Mouse (Mus musculus): ENCODE results near the gene D11Wsu47e.
"Not testable (repeated sequence)": the region's sequence is repeated elsewhere in the genome, so short reads cannot be mapped to it uniquely, and the experiment has no call there.

Gene D11Wsu47e

GRCm38 (mm10) chr11:113683957-113684706, at the start of gene D11Wsu47e, which contains the start of gene Fam104a:
D11Wsu47e (plus strand) TSS chr11:113684412.
Fam104a (minus strand) TSS chr11:113684155.
- peak; percentile 96 for DNase-seq (ENCODE audit: low spot score in 2 of 2)

GRCm38 (mm10) chr11:113634699-113635121, 49.5 kb upstream of the D11Wsu47e start:
- no peak for DNase-seq (ENCODE audit: low spot score in 2 of 2)

- DNase-seq (ENCODE audit: low spot score in 2 of 2): no peak
These were observed 45.5 kb upstream of the D11Wsu47e start for GRCm38 (mm10) chr11:113638680-113639079.

GRCm38 (mm10) chr11:113645181-113645580, 39.0 kb upstream of the D11Wsu47e start:
- no peak for DNase-seq (ENCODE audit: low spot score in 2 of 2)

- peak; percentile 77 to 87 for DNase-seq (ENCODE audit: low spot score in 2 of 2)
These were observed 36.1 kb upstream of the D11Wsu47e start for GRCm38 (mm10) chr11:113648152-113648551.

GRCm38 (mm10) chr11:113648690-113649352, 35.4 kb upstream of the D11Wsu47e start, which contains the start of gene Cog1:
Cog1 (plus strand) TSS chr11:113649169.
- no peak for DNase-seq (ENCODE audit: low spot score in 2 of 2)

GRCm38 (mm10) chr11:113649353-113650210, 34.6 kb upstream of the D11Wsu47e start, which contains the start of gene Slc39a11:
Slc39a11 (minus strand) TSS chr11:113650079.
- DNase-seq (ENCODE audit: low spot score in 2 of 2): peak in 1 of 2 experiments; percentile 74

- DNase-seq (ENCODE audit: low spot score in 2 of 2): no peak
These were observed 32.9 kb upstream of the D11Wsu47e start for GRCm38 (mm10) chr11:113651206-113651906.

- no peak for DNase-seq (ENCODE audit: low spot score in 2 of 2)
These were observed 32.3 kb upstream of the D11Wsu47e start for GRCm38 (mm10) chr11:113651907-113652273.

GRCm38 (mm10) chr11:113652516-113652915, 31.7 kb upstream of the D11Wsu47e start:
- no peak for DNase-seq (ENCODE audit: low spot score in 2 of 2)

- no peak for DNase-seq (ENCODE audit: low spot score in 2 of 2)
These were observed 30.1 kb upstream of the D11Wsu47e start for GRCm38 (mm10) chr11:113654105-113654504.

- DNase-seq (ENCODE audit: low spot score in 2 of 2): peak in 1 of 2 experiments; percentile 68
These were observed 29.5 kb upstream of the D11Wsu47e start for GRCm38 (mm10) chr11:113654561-113655270.

- DNase-seq (ENCODE audit: low spot score in 2 of 2): no peak
These were observed 27.7 kb upstream of the D11Wsu47e start for GRCm38 (mm10) chr11:113656511-113656932.

- DNase-seq (ENCODE audit: low spot score in 2 of 2): no peak
These were observed 27.0 kb upstream of the D11Wsu47e start for GRCm38 (mm10) chr11:113657221-113657620.

- no peak for DNase-seq (ENCODE audit: low spot score in 2 of 2)
These were observed 25.9 kb upstream of the D11Wsu47e start for GRCm38 (mm10) chr11:113658319-113658718.

- DNase-seq (ENCODE audit: low spot score in 2 of 2): no peak
These were observed 25.4 kb upstream of the D11Wsu47e start for GRCm38 (mm10) chr11:113658763-113659162.

- not testable (repeated sequence) for DNase-seq (ENCODE audit: low spot score in 2 of 2)
These were observed 24.0 kb upstream of the D11Wsu47e start for GRCm38 (mm10) chr11:113660213-113660612.

GRCm38 (mm10) chr11:113660940-113661339, 23.3 kb upstream of the D11Wsu47e start:
- no peak for DNase-seq (ENCODE audit: low spot score in 2 of 2)

GRCm38 (mm10) chr11:113661835-113662351, 22.3 kb upstream of the D11Wsu47e start:
- DNase-seq (ENCODE audit: low spot score in 2 of 2): no peak

GRCm38 (mm10) chr11:113664279-113664678, 19.9 kb upstream of the D11Wsu47e start:
- no peak for DNase-seq (ENCODE audit: low spot score in 2 of 2)

All from right cerebral cortex, adult 2 months (tissue).